Mouse (Mus musculus) intestine, embryonic 15.5 days (tissue): ENCODE measurements around the gene Dnah10. TPM values are rescaled to one million over a fixed set of nuclear protein-coding genes. Genes with fewer than 3 reads are reported as not detected.

Experiments used
- ATAC-seq: fragments of 200-750 bp; cut with Nextera tagmentation; 2 replicates; pipeline ENCODE4 v1.8.0; 2017; ENCODE audit warnings: moderate TSS enrichment, moderate library complexity
- H3K27ac ChIP-seq: fragments of 300-500 bp; sonication (generic); 2 replicates; pipeline ENCODE4 v1.5.1; 2015; ENCODE audit warnings: mild to moderate bottlenecking, inconsistent platforms
- H3K27me3 ChIP-seq: fragments of 300-500 bp; sonication (generic); replicated peaks from 2 replicates; pipeline ENCODE4 v1.6.1; 2015; ENCODE audit warnings: inconsistent platforms
- H3K36me3 ChIP-seq: fragments of 300-500 bp; sonication (generic); 2 replicates; pipeline ENCODE4 v1.6.1; 2015; ENCODE audit warnings: inconsistent platforms
- H3K4me1 ChIP-seq: fragments of 300-500 bp; sonication (generic); replicated peaks from 2 replicates; pipeline ENCODE4 v1.6.1; 2015; ENCODE audit warnings: inconsistent platforms
- H3K4me2 ChIP-seq: fragments of 300-500 bp; sonication (generic); replicated peaks from 2 replicates; pipeline ENCODE4 v1.6.1; 2015; ENCODE audit warnings: mild to moderate bottlenecking, inconsistent platforms
- H3K4me3 ChIP-seq: fragments of 300-500 bp; sonication (generic); replicated peaks from 2 replicates; pipeline ENCODE4 v1.5.1; 2015; ENCODE audit warnings: inconsistent platforms
- H3K9ac ChIP-seq: fragments of 300-500 bp; sonication (generic); 2 replicates; pipeline ENCODE4 v1.6.1; 2015; ENCODE audit warnings: inconsistent platforms
- H3K9me3 ChIP-seq: fragments of 300-500 bp; sonication (generic); 2 replicates; pipeline ENCODE4 v1.6.1; 2016; ENCODE audit warnings: inconsistent platforms
- WGBS: fragments of 180-500 bp; shearing (Covaris S2); methylation state at CpG from one replicate; pipeline ENCODE4 v1.1.7; 2015; 5-methylcytosine and 5-hydroxymethylcytosine counted together
- polyA plus RNA-seq: library from polyadenylated mRNA; unstranded; fragments of >200 nt; fragmentation: Nextera tagmentation; extraction: Ambion mirVana; gene quantifications from 2 replicates; pipeline ENCODE4 v1.2.1, GENCODE M21; 2015

Gene Dnah10
- polyA plus RNA-seq = 0.04 and 0.10 TPM in 2 replicates

- H3K4me2 ChIP-seq = no peak within 1 kb of the TSS
- H3K27me3 ChIP-seq = 0 out of 2 replicates have a peak, but pooled peaks cover 4% of the 10 kb centered on the region
- no peak within 1 kb of the TSS for H3K27ac ChIP-seq
- whole genome bisulfite sequencing = 9% methylated on average over 29 of the region's 29 CpGs
- H3K4me3 ChIP-seq = no peak within 1 kb of the TSS
- peak; percentile 57; the same call in 1 of the 2 replicates for ATAC-seq
- peaks cover 22% of the 10 kb centered on the region for H3K36me3 ChIP-seq
- no peak within 1 kb of the TSS for H3K9ac ChIP-seq
- H3K4me1 ChIP-seq = 0 out of 2 replicates have a peak, but pooled peaks cover 2% of the 10 kb centered on the region
- no peaks in the 10 kb centered on the region for H3K9me3 ChIP-seq
Observed at GRCm38 (mm10) chr5:124724997-124725396, at the start of gene Dnah10. Gene Dnah10 (plus strand): TSS chr5:124725085.

DNA sequence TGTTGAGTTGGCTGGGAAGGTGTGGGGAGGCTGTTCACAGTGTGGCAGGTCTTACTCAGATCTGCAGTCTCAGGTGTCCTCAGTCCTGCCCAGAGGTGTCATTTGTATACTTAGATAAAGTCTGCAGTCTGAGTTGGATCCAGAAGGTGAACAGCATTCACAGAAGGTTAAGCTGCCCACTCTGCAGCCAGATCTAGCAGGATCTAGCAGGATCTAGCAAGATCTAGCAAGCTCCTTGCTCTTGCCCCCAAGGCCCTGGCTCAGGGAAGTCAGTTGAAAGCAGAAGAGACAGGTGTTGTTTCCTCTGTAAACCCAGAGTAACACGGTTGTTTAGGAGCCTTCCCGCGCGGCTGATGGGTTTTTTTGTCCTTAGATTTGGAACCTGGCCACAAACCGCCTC, 11.1 kb upstream of the Dnah10 start:
- Histone ChIP-seq H3K9ac (no peak overlapping the region), H3K27me3 (no peaks in the 10 kb centered on the region), H3K27ac (no peak overlapping the region), H3K4me3 (no peak overlapping the region), H3K36me3 (peaks cover 36% of the 10 kb centered on the region), H3K4me2 (no peak overlapping the region), H3K4me1 (no peaks in the 10 kb centered on the region), H3K9me3 (no peaks in the 10 kb centered on the region)
- no peak for ATAC-seq
- WGBS = 85% methylated on average over 5 of the region's 5 CpGs

DNA sequence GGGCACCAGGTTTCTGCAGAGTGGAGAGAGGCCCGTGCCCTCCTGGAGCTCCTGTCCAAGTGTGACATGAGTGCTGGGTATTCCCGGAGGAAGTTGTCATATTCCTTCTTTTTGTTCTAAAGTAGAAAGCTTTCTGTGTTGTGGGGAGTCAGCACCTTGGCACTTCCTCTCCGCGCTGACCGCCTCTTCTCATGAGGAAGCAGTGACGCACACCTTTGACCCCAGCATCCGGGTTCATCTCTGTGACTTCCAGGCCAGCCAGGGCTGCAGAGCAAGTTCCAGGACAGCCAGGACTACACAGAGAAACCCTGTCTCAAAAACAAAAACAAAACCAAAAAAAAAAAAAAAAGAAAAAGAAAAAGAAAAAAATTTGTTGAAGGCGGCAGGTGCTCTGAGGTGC, 9.8 kb upstream of the Dnah10 start:
- Histone ChIP-seq H3K36me3 (peaks cover 50% of the 10 kb centered on the region), H3K4me3 (no peak overlapping the region), H3K27ac (no peak overlapping the region), H3K27me3 (no peaks in the 10 kb centered on the region), H3K4me1 (no peaks in the 10 kb centered on the region), H3K9ac (no peak overlapping the region), H3K4me2 (no peak overlapping the region), H3K9me3 (no peaks in the 10 kb centered on the region)
- WGBS = 87% methylated on average over 8 of the region's 8 CpGs
- no peak for ATAC-seq

- H3K36me3 ChIP-seq = peaks cover 53% of the 10 kb centered on the region
- no peaks in the 10 kb centered on the region for H3K4me1 ChIP-seq
- H3K9me3 ChIP-seq = no peaks in the 10 kb centered on the region
- no peak for ATAC-seq
- WGBS = 95% methylated on average over 11 of the region's 11 CpGs
- H3K9ac ChIP-seq = no peak overlapping the region
- H3K4me3 ChIP-seq = no peak overlapping the region
- H3K27ac ChIP-seq = no peak overlapping the region
- no peak overlapping the region for H3K4me2 ChIP-seq
- no peaks in the 10 kb centered on the region for H3K27me3 ChIP-seq
Observed at GRCm38 (mm10) chr5:124717969-124718368, 6.9 kb upstream of the Dnah10 start.

DNA sequence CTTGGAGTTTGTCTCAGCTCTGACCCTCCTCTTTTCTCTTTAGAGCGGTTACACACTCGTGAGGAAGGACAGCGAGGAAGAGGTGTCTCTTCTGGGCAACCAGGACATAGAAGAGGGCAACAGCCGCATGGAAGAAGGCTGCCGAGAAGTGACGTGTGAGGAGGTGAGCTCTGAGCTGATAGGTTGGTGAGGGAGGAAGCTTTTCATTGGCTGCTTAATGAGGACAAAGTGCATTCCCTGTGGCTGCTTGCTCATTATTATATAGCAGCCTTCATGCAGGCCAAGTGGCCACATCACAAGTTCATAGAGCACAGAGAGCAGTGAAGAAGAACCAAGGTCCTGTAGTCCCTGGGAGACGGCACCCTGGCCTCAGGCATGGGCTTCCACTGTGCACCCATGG, 6.5 kb upstream of the Dnah10 start:
- H3K36me3 ChIP-seq = peaks cover 53% of the 10 kb centered on the region
- 87% methylated on average over 7 of the region's 7 CpGs for WGBS

DNA sequence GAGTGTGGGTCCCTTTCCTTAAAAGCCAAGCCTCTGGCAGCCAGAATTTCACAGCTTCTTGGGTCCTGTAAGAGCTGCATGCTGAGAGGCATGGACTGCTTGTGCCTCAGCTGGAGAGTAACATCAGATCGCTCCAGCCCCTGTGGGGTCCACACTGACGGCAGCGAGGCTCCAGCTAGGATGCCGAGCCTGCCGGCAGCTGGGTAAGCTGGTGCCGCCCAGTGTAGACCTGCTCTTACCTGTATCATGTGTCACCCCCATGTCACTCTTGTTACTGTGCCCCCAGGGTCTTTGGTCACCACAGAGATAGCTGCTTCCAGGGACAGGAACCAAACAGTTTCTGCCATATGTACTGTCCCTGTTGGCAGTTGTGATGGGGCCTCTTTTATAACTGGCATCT, 1.8 kb upstream of the Dnah10 start:
- H3K9ac ChIP-seq = no peak overlapping the region
- H3K4me1 ChIP-seq = no peaks in the 10 kb centered on the region
- H3K4me3 ChIP-seq = no peak overlapping the region
- ATAC-seq = no peak
- no peaks in the 10 kb centered on the region for H3K9me3 ChIP-seq
- 0 out of 2 replicates have a peak, but pooled peaks cover 4% of the 10 kb centered on the region for H3K27me3 ChIP-seq
- no peak overlapping the region for H3K27ac ChIP-seq
- 88% methylated on average over 6 of the region's 6 CpGs for WGBS
- H3K36me3 ChIP-seq = peaks cover 40% of the 10 kb centered on the region
- no peak overlapping the region for H3K4me2 ChIP-seq

More for the DNA sequence above, 6.5 kb upstream of the Dnah10 start:
- Histone ChIP-seq H3K4me3 (no peak overlapping the region), H3K9me3 (no peaks in the 10 kb centered on the region), H3K4me2 (no peak overlapping the region), H3K9ac (no peak overlapping the region), H3K27me3 (no peaks in the 10 kb centered on the region), H3K4me1 (no peaks in the 10 kb centered on the region), H3K27ac (no peak overlapping the region)
- ATAC-seq = no peak

- H3K9me3 ChIP-seq = no peaks in the 10 kb centered on the region
- peak overlapping the region; percentile 59 for H3K4me2 ChIP-seq
- H3K4me1 ChIP-seq = 0 out of 2 replicates have a peak, but pooled peaks cover 2% of the 10 kb centered on the region
- H3K9ac ChIP-seq = no peak overlapping the region
- 0 out of 2 replicates have a peak, but pooled peaks cover 4% of the 10 kb centered on the region for H3K27me3 ChIP-seq
- no peaks in the 10 kb centered on the region for H3K36me3 ChIP-seq
- 7% methylated on average over 21 of the region's 21 CpGs for WGBS
- no peak overlapping the region for H3K27ac ChIP-seq
- peak overlapping the region; percentile 26 for H3K4me3 ChIP-seq
- ATAC-seq = peak; percentile 77
Observed at GRCm38 (mm10) chr5:124729662-124730206, 4.8 kb downstream of the Dnah10 start.

- Histone ChIP-seq H3K9me3 (no peaks in the 10 kb centered on the region), H3K27ac (no peak overlapping the region), H3K9ac (no peak overlapping the region), H3K27me3 (no peaks in the 10 kb centered on the region), H3K36me3 (no peaks in the 10 kb centered on the region), H3K4me1 (0 out of 2 replicates have a peak, but pooled peaks cover 2% of the 10 kb centered on the region), H3K4me3 (no peak overlapping the region), H3K4me2 (no peak overlapping the region)
- 86% methylated on average over 12 of the region's 12 CpGs for WGBS
- no peak for ATAC-seq
Observed at GRCm38 (mm10) chr5:124733961-124734360, 9.1 kb downstream of the Dnah10 start.

- Histone ChIP-seq H3K4me2 (no peak overlapping the region), H3K9ac (no peak overlapping the region), H3K4me3 (no peak overlapping the region), H3K9me3 (no peaks in the 10 kb centered on the region), H3K36me3 (no peaks in the 10 kb centered on the region), H3K4me1 (no peaks in the 10 kb centered on the region), H3K27ac (no peak overlapping the region), H3K27me3 (no peaks in the 10 kb centered on the region)
- ATAC-seq = no peak
- 94% methylated on average over 21 of the region's 21 CpGs for WGBS
Observed at GRCm38 (mm10) chr5:124741898-124742599, 17.2 kb downstream of the Dnah10 start.

- no peak for ATAC-seq
- Histone ChIP-seq H3K27ac (no peak overlapping the region), H3K4me3 (no peak overlapping the region), H3K9ac (no peak overlapping the region), H3K9me3 (no peaks in the 10 kb centered on the region), H3K36me3 (no peaks in the 10 kb centered on the region), H3K4me1 (no peaks in the 10 kb centered on the region), H3K27me3 (no peaks in the 10 kb centered on the region), H3K4me2 (no peak overlapping the region)
- WGBS = 89% methylated on average over 3 of the region's 3 CpGs
Observed at GRCm38 (mm10) chr5:124743841-124744240, 19.0 kb downstream of the Dnah10 start.

DNA sequence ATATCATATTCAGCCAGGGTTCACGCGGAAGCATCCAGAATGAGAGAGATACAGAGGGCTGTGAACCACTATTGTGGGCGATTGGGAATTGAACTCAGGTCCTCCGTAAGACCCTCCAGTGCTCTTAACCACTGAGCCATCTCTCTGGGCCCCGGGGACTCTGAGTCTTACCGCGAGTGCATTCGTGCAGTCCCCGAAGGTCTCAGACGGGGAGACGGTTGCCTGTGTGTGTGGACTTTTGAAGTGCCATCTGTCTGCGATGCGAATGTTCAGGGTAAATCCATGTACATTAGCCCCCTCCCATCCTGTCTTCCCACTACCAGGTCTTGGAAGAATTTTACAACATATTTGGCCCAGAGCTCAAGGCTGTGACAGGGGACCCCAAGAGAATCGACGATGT, 21.3 kb downstream of the Dnah10 start:
- H3K36me3 ChIP-seq = no peaks in the 10 kb centered on the region
- H3K27me3 ChIP-seq = no peaks in the 10 kb centered on the region
- H3K9ac ChIP-seq = no peak overlapping the region
- no peak overlapping the region for H3K4me2 ChIP-seq
- 90% methylated on average over 15 of the region's 15 CpGs for WGBS
- H3K4me3 ChIP-seq = no peak overlapping the region
- H3K4me1 ChIP-seq = no peaks in the 10 kb centered on the region
- no peak overlapping the region for H3K27ac ChIP-seq
- no peaks in the 10 kb centered on the region for H3K9me3 ChIP-seq
- ATAC-seq = no peak

DNA sequence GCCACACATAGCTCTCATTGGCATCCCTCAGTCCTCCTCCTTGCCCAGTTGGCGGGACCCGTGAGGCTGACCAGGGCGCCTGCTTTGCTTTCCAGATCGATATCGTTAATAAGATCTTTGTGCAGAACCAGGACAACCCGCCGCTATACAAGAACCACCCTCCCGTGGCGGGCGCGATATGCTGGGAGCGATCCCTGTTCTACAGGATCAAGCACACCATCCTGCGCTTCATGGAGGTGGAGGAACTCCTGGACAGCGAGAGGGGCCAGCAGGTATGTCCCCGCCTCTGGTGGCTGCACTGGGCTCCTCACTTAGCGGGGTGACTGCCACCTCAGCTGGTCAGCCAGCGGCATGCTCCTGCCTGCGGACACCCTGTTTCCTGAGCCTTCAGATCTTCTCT, 23.4 kb downstream of the Dnah10 start:
- no peak overlapping the region for H3K4me2 ChIP-seq
- H3K9me3 ChIP-seq = no peaks in the 10 kb centered on the region
- H3K4me3 ChIP-seq = no peak overlapping the region
- WGBS = 86% methylated on average over 18 of the region's 18 CpGs
- ATAC-seq = no peak
- H3K4me1 ChIP-seq = no peaks in the 10 kb centered on the region
- no peak overlapping the region for H3K9ac ChIP-seq
- no peak overlapping the region for H3K27ac ChIP-seq
- H3K36me3 ChIP-seq = no peaks in the 10 kb centered on the region
- H3K27me3 ChIP-seq = no peaks in the 10 kb centered on the region

DNA sequence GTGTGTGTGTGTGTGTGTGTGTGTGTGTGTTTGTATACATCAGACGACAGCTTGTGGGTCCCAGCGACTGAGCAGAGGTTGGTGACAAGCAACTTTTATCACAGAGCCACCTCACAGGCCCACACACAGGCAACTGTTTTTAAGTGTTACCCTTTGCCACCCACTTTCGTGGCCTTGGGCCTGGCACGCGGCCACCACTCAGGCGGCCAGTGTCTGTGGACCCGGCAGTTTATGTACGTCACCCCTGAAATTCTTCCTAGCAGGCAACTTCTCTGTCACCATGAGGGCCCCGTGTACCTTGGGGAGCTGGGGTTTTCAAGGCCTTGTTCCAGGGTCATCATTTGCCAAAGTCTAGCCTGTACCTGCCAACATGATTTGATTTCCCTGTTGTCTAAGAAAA, 26.8 kb downstream of the Dnah10 start:
- Histone ChIP-seq H3K9me3 (no peaks in the 10 kb centered on the region), H3K4me3 (no peak overlapping the region), H3K9ac (no peak overlapping the region), H3K36me3 (no peaks in the 10 kb centered on the region), H3K4me2 (no peak overlapping the region), H3K4me1 (no peaks in the 10 kb centered on the region), H3K27me3 (no peaks in the 10 kb centered on the region), H3K27ac (no peak overlapping the region)
- ATAC-seq = no peak
- WGBS = 86% methylated on average over 8 of the region's 9 CpGs
